Mouse (Mus musculus): ENCODE measurements around the gene Scamp3.

The Scamp3 gene

DNA sequence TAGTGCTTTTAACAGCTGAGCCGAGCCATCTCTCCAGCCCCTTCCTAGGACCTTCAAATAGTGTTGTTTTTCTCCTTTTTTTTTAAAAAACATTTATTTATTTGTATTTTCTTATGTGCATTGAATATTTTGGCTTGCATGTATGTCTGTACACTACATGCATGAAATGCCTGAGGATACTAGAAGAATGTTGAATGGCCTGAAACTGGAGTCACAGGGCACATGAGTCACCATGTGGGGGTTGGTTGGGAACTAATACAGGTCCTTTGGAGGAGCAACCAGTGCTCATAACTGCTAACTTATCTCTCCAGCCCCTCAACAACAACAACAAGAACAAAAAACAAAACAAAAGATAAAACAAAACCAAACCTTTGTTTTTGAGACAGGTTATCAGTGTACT, 14.2 kb upstream of the Scamp3 start:
- DNase-seq (ENCODE audit: low read depth, low spot score) = no peak

DNA sequence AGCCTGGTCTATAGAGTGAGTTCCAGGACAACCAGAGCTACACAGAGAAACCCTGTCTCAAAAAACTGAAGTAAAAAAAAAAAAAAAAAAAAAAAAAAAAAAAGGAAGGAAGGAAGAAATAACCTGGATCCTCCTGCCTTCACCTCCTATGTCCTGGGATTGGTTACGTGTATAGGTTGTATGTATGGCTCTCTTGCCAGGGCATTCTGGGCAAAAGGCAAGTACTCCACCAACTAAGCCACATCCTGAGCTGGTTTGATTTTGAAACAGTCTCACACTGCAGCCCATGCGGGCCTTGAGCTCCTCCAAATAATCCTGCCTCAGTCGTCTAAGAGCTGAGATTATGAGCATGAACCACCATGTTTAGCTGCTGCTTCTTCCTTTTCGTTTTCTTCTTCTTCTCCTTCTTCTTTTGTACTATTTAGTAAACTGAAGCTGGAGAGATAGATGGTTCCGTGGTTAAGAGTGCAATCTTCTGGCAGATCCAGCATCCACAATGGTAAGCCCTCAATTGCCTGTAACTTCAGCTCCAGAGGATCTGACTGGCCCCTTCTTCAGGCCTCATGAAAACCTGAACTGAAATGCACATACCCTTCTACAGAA, 13.5 kb upstream of the Scamp3 start:
- no peak for DNase-seq (ENCODE audit: low read depth, low spot score)

DNA sequence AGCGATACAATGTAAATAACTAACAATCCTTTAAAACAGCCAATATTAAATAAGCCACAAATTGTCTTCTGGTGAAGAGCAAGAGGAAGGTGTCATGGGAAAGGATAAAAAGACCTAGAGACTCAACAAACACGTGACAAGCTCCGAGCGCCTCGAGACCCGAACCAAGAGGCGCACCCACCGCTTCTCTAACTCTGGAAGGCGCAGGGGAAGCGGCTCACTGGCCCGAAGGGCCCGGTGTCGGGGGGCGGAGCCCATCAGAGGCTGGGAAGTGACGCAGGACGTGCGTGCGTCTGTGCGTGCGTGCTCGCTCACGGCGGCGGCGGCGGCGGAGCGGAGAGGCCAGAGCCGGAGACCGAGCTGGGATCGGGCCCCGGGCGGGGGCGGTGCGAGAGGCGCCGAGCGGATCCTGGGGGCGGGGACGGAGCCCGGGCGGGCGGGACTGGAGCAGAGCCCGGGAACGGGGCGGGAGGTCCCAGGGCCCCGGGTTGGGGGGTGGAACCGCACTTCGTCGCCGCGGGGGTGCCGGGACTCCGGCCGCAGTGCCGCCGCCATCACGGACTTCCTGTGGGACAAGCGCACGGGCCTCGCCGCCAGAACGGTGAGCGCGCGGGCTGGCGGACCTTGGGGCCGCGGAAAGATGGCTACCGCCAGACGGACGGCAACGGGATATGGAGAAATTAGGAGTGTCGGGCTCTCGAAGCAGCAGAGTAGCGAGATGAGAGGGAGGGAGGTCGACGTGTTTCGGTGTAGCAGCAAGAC, 12.6 kb upstream of the Scamp3 start, which contains the start of gene Clk2:
Gene Clk2, plus strand, starts transcription at position 290 of the 762 bp plus-strand sequence.
- DNase-seq (ENCODE audit: low read depth, low spot score) = peak; percentile 88

DNA sequence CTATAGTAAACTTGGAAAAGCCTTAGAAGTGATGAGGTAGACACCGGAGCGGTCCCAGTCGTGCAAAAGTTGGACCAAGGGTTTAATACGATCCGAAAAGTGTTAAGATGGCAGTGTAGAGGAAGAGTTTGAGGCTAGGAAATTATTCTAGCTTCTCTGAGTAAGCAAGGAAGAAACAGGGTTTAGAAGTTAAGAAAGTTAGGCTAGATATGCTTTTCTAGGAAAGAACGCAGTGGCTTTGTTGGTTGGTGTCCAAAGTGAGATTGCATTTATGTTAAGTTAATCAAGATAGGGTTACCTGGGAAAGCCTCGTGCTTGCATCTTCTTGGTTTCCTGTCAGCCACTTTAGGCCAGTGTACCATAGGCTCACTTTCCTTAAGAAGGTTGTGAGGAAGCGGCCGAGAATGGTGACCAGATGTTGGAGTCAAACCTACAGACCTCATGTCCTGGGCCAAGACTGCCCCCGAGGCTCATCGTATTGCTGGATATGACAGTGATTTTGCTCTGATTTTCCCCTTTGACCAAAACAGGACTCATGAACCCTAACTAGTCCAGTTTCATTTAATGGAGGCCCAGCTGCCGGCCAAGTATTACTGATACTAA, 11.9 kb upstream of the Scamp3 start:
- no peak for DNase-seq (ENCODE audit: low read depth, low spot score)

DNA sequence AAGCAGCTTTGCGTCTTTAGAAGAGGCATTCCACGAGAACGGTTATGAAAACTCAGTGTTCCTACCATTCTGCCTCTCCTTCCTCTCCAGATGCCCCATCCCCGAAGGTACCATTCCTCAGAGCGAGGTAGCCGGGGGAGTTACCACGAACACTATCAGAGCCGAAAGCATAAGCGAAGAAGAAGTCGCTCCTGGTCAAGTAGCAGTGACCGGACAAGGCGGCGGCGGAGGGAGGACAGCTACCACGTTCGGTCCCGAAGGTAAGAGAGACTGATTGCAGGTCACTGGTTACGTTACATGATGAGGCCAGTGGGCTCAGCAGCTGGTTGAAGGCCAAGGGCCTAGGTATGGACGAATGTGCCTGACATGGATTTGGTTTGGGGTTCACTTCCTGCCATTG, 10.3 kb upstream of the Scamp3 start:
- DNase-seq (ENCODE audit: low read depth, low spot score) = no peak

DNA sequence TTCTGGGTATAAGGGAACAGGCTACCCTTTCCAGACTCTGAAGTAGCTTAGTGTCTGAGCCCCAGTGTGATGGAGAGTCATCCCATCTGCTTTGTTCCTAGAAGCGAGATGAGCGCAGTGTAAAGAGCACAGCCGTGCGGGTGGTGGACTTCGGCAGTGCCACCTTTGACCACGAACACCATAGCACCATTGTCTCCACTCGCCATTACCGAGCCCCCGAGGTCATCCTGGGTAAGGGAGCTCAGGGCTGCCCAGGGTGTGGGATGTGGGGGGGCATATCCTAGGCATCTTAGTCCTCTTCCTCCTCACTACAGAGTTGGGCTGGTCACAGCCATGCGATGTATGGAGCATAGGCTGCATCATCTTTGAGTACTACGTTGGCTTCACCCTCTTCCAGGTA, 2.4 kb upstream of the Scamp3 start:
- DNase-seq (ENCODE audit: low read depth, low spot score) = no peak

DNA sequence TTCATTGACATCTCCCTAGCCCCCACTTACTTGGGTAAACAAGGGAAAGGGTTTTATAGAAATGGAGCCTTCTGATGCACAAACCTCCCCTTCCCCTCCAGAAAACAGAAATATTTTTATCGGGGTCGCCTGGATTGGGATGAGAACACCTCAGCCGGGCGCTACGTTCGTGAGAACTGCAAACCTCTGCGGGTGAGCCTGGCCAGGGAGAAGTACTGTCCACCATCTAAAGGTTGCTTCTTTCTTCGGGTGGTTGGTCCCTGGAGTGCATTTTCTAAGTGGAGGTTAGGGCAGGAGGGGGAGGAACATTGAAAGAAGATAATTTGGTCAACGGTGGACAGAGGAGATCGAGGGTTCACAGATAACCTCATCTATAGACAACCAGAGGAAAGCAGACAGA, 1.7 kb upstream of the Scamp3 start:
- no peak for DNase-seq (ENCODE audit: low read depth, low spot score)

DNA sequence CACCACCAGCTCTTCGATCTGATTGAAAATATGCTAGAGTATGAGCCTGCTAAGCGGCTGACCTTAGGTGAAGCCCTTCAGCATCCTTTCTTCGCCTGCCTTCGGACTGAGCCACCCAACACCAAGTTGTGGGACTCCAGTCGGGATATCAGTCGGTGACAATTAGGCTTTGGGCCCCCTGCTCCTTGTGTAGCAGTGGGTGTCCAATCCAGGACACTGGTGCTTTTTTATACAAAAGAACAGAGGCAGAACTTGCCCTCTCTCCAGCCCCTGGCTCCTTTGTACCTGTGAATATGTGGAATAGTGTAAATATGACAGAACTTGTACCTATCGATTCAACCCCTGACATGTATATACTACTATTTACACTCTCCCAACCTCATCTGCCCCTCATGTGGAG, 852 bp upstream of the Scamp3 start:
- no peak for DNase-seq (ENCODE audit: low read depth, low spot score)

DNA sequence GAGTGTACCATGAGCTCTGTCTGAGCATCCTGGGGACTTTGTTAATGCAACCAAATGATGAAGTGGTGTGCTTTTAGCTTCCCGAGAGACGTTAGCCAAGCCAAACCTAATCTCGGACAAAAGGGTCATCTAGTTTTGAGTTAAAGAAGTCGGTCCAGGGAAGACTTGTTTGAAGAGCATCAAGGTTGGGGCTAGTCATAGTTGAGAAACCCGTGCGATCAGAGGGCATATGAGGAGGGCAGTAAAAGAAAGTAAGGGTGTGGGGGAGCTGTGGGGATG, 773 bp downstream of the Scamp3 start:
- DNase-seq (ENCODE audit: low read depth, low spot score) = no peak

DNA sequence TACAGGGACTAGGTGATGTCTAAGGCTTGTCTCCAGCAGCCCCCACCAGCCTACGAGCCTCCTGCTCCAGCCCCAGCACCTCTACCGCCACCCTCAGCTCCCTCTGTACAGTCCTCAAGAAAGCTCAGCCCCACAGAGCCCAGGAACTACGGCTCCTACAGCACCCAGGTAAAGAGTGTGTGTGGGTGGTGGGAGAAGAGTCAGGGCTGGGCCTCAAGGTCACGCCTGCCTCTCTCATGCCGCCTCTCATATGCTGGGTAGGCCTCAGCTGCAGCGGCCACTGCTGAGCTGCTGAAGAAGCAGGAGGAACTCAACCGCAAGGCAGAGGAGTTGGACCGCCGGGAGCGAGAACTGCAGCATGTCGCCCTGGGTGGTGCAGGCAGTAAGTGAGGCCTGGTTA, 1.8 kb downstream of the Scamp3 start:
- no peak for DNase-seq (ENCODE audit: low read depth, low spot score)

DNA sequence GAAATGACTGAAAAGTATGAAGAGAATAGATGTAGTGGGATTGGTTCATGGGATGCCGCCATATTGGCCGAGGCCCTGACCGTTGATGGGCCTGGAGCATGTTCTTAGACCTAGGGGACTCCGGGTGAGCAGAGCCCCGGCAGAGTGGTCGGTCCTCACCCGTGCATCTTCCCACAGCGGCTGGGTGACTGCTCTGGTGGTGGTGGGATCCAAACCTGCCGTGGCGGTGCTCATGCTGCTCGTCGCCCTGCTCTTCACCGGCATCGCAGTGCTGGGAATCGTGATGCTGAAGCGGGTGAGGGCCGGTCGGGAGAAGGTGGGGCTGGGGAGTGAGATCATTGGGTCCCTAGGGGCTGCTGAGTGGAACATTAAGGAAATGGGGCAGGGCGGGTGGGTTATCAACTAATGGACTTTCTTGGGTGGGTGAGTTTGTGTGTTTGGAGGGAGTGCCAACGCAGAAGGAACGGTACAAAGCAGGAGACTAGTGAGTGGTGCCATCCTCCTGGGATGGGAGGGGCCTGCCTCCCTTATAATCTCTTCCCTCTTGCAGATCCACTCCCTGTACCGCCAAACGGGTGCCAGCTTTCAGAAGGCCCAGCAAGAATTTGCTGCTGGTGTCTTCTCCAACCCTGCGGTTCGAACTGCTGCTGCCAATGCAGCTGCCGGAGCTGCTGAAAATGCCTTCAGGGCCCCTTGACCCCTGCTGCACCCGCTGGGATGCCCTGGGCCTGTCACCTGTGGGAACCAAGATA, 4.7 kb downstream of the Scamp3 start:
- DNase-seq (ENCODE audit: low read depth, low spot score) = no peak

DNA sequence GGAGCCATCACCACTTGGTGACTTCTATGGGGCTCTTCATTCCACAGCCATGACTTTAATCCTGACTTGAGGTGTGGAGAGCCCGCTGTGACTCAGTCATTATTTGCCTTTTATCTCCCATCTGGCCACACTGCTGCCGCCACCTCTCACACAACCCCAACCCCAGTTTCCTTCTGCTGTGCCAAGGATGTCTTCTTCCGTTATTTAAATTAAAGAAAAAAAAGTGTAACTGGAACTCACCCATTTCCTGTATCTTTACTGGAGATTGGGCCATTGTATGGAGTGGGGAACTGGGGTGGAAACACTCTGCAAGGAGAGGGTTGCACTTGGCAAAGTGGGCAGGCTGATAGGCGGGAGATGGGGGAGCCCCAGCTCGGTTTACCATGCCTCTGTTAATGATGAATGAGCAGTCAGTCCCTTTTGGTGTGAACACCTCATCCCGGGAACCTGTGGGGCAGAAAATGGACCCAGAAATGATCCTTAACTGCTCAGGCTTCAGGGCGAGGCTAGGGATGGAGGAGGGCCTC, 5.3 kb downstream of the Scamp3 start:
- DNase-seq (ENCODE audit: low read depth, low spot score) = no peak

DNA sequence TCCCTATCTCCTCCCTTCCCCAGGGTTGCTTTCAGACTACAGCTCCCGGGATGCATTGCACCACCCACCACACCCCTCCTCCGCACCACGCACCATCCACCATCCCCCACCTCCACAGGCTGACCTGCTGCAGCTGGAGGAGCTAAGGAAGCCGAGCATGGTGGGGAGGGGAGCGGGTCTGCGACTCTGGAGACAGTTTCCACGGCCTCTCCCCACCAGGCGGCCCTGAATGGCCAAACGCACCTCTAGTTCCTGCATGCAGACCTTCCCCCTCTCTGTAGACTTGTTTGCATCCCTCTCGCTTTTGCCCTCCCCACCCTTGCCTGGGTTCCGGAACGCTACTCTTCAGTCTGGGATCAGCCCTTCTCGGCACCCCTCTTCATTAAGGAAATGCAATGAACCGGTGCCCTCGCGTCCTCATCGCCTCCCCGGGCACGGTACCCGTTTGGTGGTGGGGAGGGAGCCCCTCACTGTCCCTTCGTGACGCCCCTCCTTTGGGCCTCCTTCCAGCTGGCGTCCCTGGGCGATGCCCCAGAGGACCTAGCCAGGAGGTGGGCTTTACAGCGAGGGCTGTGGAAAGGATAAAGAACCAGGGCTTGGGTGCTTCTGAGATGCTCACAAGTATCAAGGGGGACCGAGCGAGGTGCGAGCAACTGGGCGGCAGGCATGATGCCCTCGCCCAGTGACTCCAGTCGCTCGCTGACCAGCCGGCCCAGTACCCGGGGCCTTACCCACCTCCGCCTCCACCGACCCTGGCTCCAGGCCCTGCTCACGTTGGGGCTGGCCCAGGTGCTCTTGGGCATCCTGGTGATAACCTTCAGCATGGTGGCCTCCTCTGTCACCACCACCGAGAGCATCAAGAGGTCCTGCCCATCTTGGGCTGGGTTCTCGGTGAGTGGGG, 6.0 kb downstream of the Scamp3 start, which contains the start of gene Fam189b:
Gene Fam189b, plus strand, starts transcription at position 86 of the 901 bp plus-strand sequence.
- peak; percentile 71 for DNase-seq (ENCODE audit: low read depth, low spot score)

DNA sequence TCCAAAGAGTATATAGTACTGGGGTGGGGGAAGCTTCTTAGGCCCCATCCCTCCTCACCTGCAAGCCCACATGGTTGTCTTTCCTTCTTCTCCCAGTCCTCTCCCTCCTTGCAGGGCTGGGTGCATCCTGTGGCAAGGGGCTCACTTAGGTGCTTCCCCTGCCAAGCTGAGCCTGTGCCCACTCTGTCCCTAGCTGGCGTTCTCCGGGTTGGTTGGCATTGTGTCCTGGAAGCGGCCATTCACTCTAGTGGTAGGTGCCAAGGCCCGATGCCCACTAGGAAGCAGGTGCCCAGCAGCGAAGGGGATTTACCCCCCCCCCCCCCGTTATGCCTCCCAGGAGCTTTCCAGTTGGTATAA, 6.7 kb downstream of the Scamp3 start:
- no peak for DNase-seq (ENCODE audit: low read depth, low spot score)

DNA sequence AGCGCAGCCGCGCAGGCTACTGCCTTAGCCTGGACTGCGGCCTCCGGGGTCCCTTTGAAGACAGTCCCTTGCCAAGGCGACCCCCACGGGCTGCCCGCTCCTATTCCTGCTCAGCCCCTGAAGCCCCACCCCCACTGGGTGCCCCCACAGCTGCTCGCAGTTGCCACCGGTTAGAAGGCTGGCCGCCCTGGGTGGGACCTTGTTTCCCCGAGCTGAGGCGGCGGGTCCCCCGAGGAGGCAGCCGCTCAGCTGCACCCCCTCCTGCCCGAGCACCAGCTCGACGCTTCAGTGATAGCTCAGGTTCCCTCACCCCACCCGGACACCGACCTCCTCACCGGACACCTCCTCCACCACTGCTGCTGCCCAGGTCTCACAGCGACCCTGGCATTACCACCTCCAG, 9.9 kb downstream of the Scamp3 start:
- no peak for DNase-seq (ENCODE audit: low read depth, low spot score)

DNA sequence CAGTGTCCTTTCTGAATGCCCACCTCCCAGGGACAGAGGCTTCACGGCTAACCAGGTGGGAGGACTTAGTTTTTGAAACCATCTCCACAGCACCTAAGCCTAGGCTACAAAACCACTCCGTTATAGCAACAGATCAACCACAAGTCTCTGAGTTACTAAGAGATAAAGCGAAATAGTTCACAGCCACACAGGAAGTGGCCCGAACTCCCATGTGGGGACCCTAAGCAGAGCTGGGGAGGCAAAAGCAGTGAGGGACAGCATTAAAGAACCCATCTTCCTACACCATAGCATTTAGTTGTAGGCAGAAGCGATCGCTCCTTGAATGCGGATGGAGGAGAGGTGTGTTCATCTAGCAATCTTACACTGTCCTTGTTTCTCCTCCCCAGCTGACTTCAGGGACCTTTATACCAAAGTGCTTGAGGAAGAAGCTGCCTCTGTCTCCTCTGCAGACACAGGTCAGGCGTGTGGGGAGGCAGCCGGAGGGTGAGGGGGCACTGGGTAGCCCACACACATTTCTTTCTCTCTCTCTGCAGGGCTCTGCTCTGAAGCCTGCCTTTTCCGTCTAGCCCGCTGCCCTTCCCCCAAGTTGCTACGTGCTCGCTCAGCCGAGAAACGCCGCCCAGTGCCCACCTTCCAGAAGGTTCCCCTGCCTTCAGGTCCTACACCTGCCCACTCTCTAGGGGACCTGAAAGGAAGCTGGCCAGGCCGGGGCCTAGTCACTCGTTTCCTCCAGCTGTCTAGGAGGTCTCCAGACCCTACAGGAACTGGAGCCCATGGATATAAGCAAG, 10.6 kb downstream of the Scamp3 start:
- no peak for DNase-seq (ENCODE audit: low read depth, low spot score)

DNA sequence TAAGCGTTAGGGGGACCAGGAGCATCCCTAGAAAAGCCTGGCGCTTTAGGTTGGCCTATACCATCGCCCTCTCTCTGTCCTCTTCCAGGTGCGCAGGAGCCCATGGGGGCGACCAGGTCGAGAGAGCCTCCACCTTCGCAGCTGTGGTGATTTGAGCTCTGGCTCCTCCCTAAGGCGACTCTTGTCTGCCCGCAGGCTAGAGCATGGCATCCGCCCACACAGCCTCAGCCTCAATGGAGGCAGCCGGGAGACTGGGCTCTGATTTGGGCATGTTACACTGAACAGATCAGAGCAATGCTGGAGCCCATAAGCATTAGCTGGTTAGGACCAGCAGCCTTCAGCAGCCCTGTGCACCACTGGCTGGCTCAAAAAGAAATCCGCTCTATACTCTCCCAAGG, 11.2 kb downstream of the Scamp3 start:
- no peak for DNase-seq (ENCODE audit: low read depth, low spot score)

DNA sequence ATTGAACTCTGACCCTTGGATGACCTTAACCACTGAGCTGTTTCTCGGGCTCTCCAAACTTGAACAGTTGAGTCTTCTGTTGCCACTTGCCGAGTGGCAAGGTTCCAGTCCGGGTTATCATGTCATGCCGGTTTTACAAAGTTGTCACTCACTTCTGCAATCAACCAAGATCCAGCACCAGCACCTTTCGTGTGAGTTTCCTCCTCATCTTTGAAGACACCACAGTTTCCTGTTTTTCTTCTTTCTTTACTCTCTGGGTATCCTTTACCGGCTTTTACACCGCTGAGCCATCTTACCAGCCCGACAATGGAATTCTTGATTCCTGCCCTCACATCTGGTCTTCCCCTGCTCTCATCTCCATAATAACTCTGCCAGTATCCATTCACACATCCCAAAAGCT, 13.2 kb downstream of the Scamp3 start:
- no peak for DNase-seq (ENCODE audit: low read depth, low spot score)

DNA sequence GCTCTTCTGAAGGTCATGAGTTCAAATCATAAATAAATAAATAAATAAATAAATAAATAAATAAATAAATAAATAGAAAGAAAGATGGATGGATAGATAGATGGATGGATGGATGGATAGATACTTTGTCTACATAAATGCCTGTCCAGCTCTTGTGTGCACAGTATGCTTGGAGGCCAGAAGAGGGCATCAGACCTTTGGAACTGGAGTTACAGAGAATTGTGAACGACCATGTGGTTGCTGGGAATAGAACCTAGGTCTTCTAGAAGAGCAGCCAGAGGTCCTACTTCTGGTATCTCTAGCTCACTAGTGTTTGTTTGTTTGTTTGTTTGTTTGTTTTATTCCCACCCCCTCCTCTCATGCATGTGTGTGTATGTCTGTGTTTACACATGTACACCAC, 16.1 kb downstream of the Scamp3 start:
- no peak for DNase-seq (ENCODE audit: low read depth, low spot score)

DNA sequence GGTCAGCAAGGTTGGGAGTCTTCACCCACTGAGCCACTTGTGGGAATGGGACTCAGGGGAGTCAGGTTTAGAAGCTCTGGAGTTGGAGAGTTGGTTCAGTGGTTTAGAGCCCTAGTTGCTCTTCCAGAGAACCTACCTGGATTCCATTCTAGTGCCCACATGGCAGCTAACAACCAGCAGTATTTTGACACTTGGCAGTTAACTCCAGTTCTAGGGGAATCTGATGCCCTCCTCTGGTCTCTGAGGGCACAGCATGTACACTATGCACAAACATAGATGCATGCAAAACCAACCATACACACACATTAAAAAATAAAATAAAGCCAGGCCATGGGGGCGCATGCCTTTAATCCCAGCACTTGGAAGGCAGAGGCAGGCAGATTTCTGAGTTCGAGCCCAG, 16.6 kb downstream of the Scamp3 start:
- no peak for DNase-seq (ENCODE audit: low read depth, low spot score)
